Mouse (Mus musculus) urinary bladder, postnatal 36 days (tissue): Measurements from ENCODE around the gene Ttc1.
A peak's percentile ranks its signal among the peaks of the same experiment; 100 is the strongest.

Source experiments
- DNase-seq, 2 experiments: peaks; one replicate each; pipeline ENCODE4 v3.0.0; 2022; ENCODE audit warnings: low spot score in 2 of 2, mixed read lengths in 1 of 2

The Ttc1 gene

DNA sequence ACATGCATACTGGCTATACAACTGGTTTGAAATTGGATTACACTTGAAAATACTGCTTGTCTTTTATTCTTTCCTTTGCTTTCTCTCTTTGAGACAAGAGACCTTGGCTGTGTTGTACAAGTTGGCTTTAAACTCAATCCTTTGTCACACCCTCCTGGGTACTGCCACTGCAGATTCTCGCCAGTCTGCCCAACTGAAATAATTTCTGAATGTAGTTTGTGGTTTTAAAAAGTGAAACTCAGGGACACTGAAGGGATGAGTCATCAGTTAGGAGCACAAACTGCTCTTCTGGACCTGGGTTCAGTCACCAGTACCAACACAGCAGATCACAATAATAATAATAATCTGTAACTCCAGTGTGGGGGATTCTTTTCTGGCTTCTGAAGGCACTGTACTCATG lies 44.3 kb downstream of the Ttc1 start:
- no peak for DNase-seq

- no peak for DNase-seq
Observed at GRCm38 (mm10) chr11:43700291-43700690, 47.5 kb downstream of the Ttc1 start.

DNA sequence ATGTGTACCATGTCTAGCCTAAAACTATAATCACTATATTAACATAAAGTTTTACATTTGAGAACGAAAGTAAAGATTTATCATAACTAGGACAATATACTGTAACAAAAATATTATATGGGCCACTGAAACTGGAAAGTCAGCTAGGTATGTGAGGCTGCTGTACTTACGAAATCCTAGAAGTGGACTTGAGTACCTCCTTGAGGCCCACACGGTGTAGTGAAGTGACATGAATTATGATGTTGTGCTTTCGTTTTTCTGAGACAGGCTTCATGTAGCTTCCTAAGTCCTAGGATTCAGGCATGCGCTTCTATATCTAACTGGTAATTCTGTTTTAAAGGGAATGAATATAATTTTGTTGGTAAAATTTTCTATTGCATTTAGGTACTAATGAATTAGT lies 49.2 kb downstream of the Ttc1 start:
- no peak for DNase-seq

DNA sequence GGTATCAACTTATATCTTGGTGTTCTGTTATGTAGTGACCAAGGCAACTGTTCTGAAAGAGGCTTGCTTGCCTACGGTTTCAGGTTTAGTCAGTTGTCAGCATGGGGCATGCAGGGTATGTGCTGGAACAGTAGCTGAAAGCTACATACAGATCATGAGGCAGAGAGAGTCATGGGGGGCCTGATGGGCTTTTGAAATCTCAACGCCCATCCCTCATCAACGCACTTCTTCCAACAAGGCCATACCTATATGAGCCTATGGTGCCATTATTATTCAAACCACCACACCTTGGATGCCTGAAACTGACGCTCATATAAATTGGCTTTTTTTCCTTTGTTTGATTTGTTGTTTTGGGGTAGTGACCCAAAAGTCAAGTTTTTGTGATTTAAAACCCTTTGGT lies 51.2 kb downstream of the Ttc1 start:
- DNase-seq: no peak

GRCm38 (mm10) chr11:43688850-43689249 lies 59.0 kb downstream of the Ttc1 start:
- no peak for DNase-seq

GRCm38 (mm10) chr11:43682415-43683217 lies 65.2 kb downstream of the Ttc1 start:
- DNase-seq: peak; percentile 39 to 53

- peak; percentile 97 to 100 for DNase-seq
Observed at GRCm38 (mm10) chr11:43681472-43682414, 66.1 kb downstream of the Ttc1 start, which contains the start of gene Pwwp2a. Gene Pwwp2a (plus strand): TSS chr11:43681998.
